Mouse (Mus musculus) stomach, postnatal 0 days (tissue): Measurements from ENCODE around the gene Mvp.

Experiments used
- CTCF ChIP-seq: IDR thresholded peaks from 2 replicates; pipeline ENCODE4 v1.5.1; 2016; ENCODE audit warnings: antibody characterized with exemption, low read depth, mild to moderate bottlenecking, moderate library complexity
- EP300 ChIP-seq: optimal IDR thresholded peaks from 2 replicates; pipeline ENCODE3; 2016; ENCODE audit warnings: antibody characterized with exemption

- no peak for TF ChIP-seq CTCF
- no peak for TF ChIP-seq EP300
These were observed 73.2 kb downstream of the Mvp start for GRCm38 (mm10) chr7:126941171-126941570.
